Mouse (Mus musculus): ENCODE measurements around the gene Igfbp1. TPM values are rescaled to one million over a fixed set of nuclear protein-coding genes. Genes with fewer than 3 reads are reported as not detected.

Igfbp1 gene
- polyA plus RNA-seq (2012; rRNA removed) (48.0 and 51.7 TPM in 2 replicates), polyA plus RNA-seq (2014; fragmentation: Nextera tagmentation; extraction: Ambion mirVana) (56.3 and 62.0 TPM in 2 replicates)

DNA sequence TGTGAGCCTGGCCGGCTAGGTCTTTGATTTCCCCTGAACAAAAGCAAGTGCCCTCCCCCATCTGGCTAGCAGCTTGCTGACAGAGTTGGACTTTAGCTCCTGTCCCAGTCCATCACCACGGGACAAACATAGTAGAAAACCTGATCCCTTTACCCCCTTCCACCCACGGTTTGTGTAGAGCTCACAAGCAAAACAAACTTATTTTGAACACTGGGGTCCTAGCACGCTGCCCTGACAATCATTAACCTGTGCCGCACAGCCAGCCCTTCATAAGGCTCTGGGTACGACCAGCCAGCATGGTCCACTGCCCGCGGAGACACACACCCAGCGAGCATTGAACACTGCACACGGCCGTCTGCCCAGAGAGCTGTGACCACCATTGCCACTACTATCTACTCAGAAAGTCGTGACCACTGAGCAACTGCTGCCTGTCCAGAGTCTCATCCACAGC, at the start of gene Igfbp1:
Gene Igfbp1, plus strand, starts transcription at position 292 of the 451 bp plus-strand sequence.
- H3K4me2 ChIP-seq (ENCODE audit: low read depth): peak within 1 kb of the TSS; percentile 35
- H3K9me3 ChIP-seq (ENCODE audit: control insufficient read depth, low read length): no peaks in the 10 kb centered on the region; the same call in 1 of the 2 replicates
- H3K4me1 ChIP-seq (replicated peaks; ENCODE audit: control insufficient read depth in 2 of 2, insufficient read depth in 2 of 2, low read length in 1 of 2): peaks cover 0 to 6% of the 10 kb centered on the region in 2 experiments; a peak in 1 of 4 replicates
- TF ChIP-seq EP300 (IDR thresholded peaks at IDR 0.05; ENCODE audit: low read depth) (no peak), CTCF (IDR thresholded peaks at IDR 0.05; ENCODE audit: low read depth) (no peak)
- ATAC-seq (ENCODE audit: insufficient read depth) (peak; percentile 68), DNase-seq (ENCODE audit: low read depth in 3 of 3, low spot score in 3 of 3) (peak in 2 of 3 experiments; percentile 45)
- H3K36me3 ChIP-seq (replicated peaks; ENCODE audit: control insufficient read depth, insufficient read depth, low read depth): no peaks in the 10 kb centered on the region
- peak within 1 kb of the TSS; percentile 36 for H3K9ac ChIP-seq (replicated peaks)
- H3K4me3 ChIP-seq (ENCODE audit: insufficient read depth in 1 of 2, low read depth in 2 of 2, low read length in 2 of 2): peak within 1 kb of the TSS; percentile 39 to 47
- H3K27me3 ChIP-seq (ENCODE audit: control insufficient read depth, insufficient read depth, low read length): no peaks in the 10 kb centered on the region
- 61% methylated on average over 12 of the region's 12 CpGs for WGBS (ENCODE audit: insufficient replicate concordance)
- H3K27ac ChIP-seq: no peak within 1 kb of the TSS; the same call in 1 of the 2 replicates

DNA sequence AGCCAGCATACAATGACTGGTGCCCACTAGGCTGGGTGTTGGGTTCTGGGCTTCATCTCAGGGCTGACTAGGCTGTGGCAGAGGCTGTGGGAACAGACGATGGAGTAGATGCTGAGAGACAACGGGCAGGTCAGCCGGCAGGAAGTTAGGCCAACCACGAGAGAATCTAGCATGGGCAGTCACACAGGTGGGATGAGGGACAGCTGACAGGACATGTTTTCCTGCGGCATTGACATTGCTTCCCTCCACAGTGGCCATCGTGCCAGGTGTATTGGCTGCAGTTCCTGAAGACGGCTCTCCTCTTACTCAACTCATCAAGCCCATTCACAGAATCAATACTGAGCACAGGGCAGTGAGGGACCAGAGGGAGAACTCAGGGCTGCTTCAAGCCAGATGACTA, 49.6 kb upstream of the Igfbp1 start:
- WGBS (ENCODE audit: insufficient replicate concordance): 47% methylated on average over 7 of the region's 7 CpGs
- no peak for TF ChIP-seq EP300 (IDR thresholded peaks at IDR 0.05; ENCODE audit: low read depth)
- no peak for TF ChIP-seq CTCF (IDR thresholded peaks at IDR 0.05; ENCODE audit: low read depth)
- no peak for DNase-seq (ENCODE audit: low read depth in 3 of 3, low spot score in 3 of 3)

DNA sequence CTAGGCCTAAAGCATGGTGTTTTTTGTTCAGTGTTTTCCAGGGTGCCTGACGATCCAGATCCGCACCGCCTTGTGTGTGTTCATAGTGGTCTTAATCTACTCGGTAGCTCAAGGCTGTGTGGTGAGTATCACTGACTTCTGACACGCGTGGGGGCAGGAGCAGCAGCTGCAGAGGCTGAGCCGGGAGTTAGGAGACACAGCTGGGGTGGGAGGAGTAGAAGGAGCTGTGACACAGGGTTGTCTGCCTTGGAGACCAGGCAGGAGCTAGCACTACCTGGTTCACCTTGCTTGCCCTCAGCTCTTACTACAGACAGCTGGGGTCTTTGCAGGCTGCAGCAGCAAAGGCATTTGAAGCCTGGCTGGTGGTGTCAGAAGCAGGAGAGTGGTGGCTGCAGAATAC, 48.1 kb upstream of the Igfbp1 start:
- DNase-seq (ENCODE audit: low read depth in 3 of 3, low spot score in 3 of 3) (no peak), ATAC-seq (ENCODE audit: insufficient read depth) (no peak)
- TF ChIP-seq EP300 (IDR thresholded peaks at IDR 0.05; ENCODE audit: low read depth) (no peak), CTCF (IDR thresholded peaks at IDR 0.05; ENCODE audit: low read depth) (no peak)
- H3K9me3 ChIP-seq (ENCODE audit: control insufficient read depth, low read length): no peaks in the 10 kb centered on the region
- H3K27me3 ChIP-seq (ENCODE audit: control insufficient read depth, insufficient read depth, low read length): no peaks in the 10 kb centered on the region
- H3K4me2 ChIP-seq (ENCODE audit: low read depth): no peak overlapping the region
- H3K4me3 ChIP-seq (ENCODE audit: insufficient read depth in 1 of 2, low read depth in 2 of 2, low read length in 2 of 2): no peak overlapping the region
- no peaks in the 10 kb centered on the region for H3K36me3 ChIP-seq (replicated peaks; ENCODE audit: control insufficient read depth, insufficient read depth, low read depth)
- H3K4me1 ChIP-seq (replicated peaks; ENCODE audit: control insufficient read depth in 2 of 2, insufficient read depth in 2 of 2, low read length in 1 of 2): peaks cover 0 to 14% of the 10 kb centered on the region in 2 experiments; a peak in 2 of 4 replicates
- H3K9ac ChIP-seq (replicated peaks): no peak overlapping the region
- H3K27ac ChIP-seq: no peak overlapping the region
- 70% methylated on average over 7 of the region's 7 CpGs for WGBS (ENCODE audit: insufficient replicate concordance)

More for the DNA sequence above, 49.6 kb upstream of the Igfbp1 start:
- Histone ChIP-seq H3K4me2 (ENCODE audit: low read depth) (no peak overlapping the region), H3K27ac (no peak overlapping the region), H3K9me3 (ENCODE audit: control insufficient read depth, low read length) (no peaks in the 10 kb centered on the region), H3K9ac (replicated peaks) (no peak overlapping the region), H3K4me1 (replicated peaks; ENCODE audit: control insufficient read depth in 2 of 2, insufficient read depth in 2 of 2, low read length in 1 of 2) (peaks cover 0 to 12% of the 10 kb centered on the region in 2 experiments; a peak in 2 of 4 replicates), H3K27me3 (ENCODE audit: control insufficient read depth, insufficient read depth, low read length) (no peaks in the 10 kb centered on the region), H3K36me3 (replicated peaks; ENCODE audit: control insufficient read depth, insufficient read depth, low read depth) (no peaks in the 10 kb centered on the region), H3K4me3 (ENCODE audit: insufficient read depth in 1 of 2, low read depth in 2 of 2, low read length in 2 of 2) (no peak overlapping the region)
- no peak for ATAC-seq (ENCODE audit: insufficient read depth)

DNA sequence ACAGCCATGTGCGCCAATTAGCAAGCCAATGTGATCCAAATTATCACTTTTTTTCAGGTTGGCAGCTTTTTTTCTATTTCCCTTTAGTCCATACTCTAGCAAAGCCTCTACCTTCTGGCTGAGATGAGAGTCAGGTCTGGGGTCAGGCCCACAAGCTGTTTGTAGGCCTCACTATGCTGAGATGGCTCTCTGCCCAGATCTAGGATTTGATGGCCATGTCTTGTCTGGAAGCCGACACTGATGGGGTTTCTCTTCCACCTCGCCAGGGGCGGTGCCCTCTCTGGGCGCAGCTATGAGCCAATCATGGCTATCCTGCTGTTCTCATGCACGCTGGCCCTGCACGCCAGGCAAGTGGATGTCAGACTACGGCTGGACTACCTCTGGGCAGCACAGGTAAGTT, 47.1 kb upstream of the Igfbp1 start:
- Histone ChIP-seq H3K36me3 (replicated peaks; ENCODE audit: control insufficient read depth, insufficient read depth, low read depth) (no peaks in the 10 kb centered on the region), H3K27ac (no peak overlapping the region), H3K4me1 (replicated peaks; ENCODE audit: control insufficient read depth in 2 of 2, insufficient read depth in 2 of 2, low read length in 1 of 2) (peaks cover 0 to 14% of the 10 kb centered on the region in 2 experiments; a peak in 2 of 4 replicates), H3K9ac (replicated peaks) (no peak overlapping the region), H3K9me3 (ENCODE audit: control insufficient read depth, low read length) (no peaks in the 10 kb centered on the region), H3K27me3 (ENCODE audit: control insufficient read depth, insufficient read depth, low read length) (no peaks in the 10 kb centered on the region), H3K4me2 (ENCODE audit: low read depth) (no peak overlapping the region), H3K4me3 (ENCODE audit: insufficient read depth in 1 of 2, low read depth in 2 of 2, low read length in 2 of 2) (no peak overlapping the region)
- TF ChIP-seq EP300 (IDR thresholded peaks at IDR 0.05; ENCODE audit: low read depth) (no peak), CTCF (IDR thresholded peaks at IDR 0.05; ENCODE audit: low read depth) (no peak)
- ATAC-seq (ENCODE audit: insufficient read depth) (no peak), DNase-seq (ENCODE audit: low read depth in 3 of 3, low spot score in 3 of 3) (no peak)
- WGBS (ENCODE audit: insufficient replicate concordance): 70% methylated on average over 8 of the region's 8 CpGs

DNA sequence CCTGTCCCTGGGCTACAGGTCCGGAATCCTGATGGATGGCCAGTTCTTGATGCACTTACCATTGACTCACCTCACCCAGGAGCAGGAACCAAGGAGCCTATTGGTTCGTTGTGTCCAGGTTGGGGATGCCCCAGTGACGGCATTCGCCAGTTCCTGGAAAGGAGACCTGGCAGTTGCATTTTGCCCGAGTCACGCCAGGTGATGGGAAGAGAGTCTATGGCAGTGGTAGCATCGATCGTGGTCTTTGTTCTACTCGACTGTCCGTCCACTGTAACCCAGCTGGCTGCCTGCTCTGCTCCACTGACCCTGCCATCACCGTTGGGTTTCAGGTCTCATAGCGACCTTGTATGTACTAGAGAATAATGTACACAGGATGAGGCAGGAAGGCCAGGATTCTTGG, 45.2 kb upstream of the Igfbp1 start:
- no peak for TF ChIP-seq CTCF (IDR thresholded peaks at IDR 0.05; ENCODE audit: low read depth)
- TF ChIP-seq EP300 (IDR thresholded peaks at IDR 0.05; ENCODE audit: low read depth): no peak
- 74% methylated on average over 12 of the region's 12 CpGs for WGBS (ENCODE audit: insufficient replicate concordance)
- no peak overlapping the region for H3K4me3 ChIP-seq (ENCODE audit: insufficient read depth in 1 of 2, low read depth in 2 of 2, low read length in 2 of 2)
- ATAC-seq (ENCODE audit: insufficient read depth) (no peak), DNase-seq (ENCODE audit: low read depth in 3 of 3, low spot score in 3 of 3) (no peak)
- peaks cover 0 to 18% of the 10 kb centered on the region in 2 experiments; a peak in 3 of 4 replicates for H3K4me1 ChIP-seq (replicated peaks; ENCODE audit: control insufficient read depth in 2 of 2, insufficient read depth in 2 of 2, low read length in 1 of 2)
- H3K9me3 ChIP-seq (ENCODE audit: control insufficient read depth, low read length): no peaks in the 10 kb centered on the region
- H3K4me2 ChIP-seq (ENCODE audit: low read depth): no peak overlapping the region
- H3K27me3 ChIP-seq (ENCODE audit: control insufficient read depth, insufficient read depth, low read length): no peaks in the 10 kb centered on the region
- no peak overlapping the region for H3K27ac ChIP-seq
- no peaks in the 10 kb centered on the region for H3K36me3 ChIP-seq (replicated peaks; ENCODE audit: control insufficient read depth, insufficient read depth, low read depth)
- no peak overlapping the region for H3K9ac ChIP-seq (replicated peaks)

Measured in liver, embryonic 14.5 days (tissue).